Mouse (Mus musculus): Measurements from ENCODE around the gene Cnga3. TPM values are rescaled to one million over a fixed set of nuclear protein-coding genes. Genes with fewer than 3 reads are reported as not detected.

The Cnga3 gene
- polyA plus RNA-seq (2017; shearing (Covaris generic)) = not detected

DNA sequence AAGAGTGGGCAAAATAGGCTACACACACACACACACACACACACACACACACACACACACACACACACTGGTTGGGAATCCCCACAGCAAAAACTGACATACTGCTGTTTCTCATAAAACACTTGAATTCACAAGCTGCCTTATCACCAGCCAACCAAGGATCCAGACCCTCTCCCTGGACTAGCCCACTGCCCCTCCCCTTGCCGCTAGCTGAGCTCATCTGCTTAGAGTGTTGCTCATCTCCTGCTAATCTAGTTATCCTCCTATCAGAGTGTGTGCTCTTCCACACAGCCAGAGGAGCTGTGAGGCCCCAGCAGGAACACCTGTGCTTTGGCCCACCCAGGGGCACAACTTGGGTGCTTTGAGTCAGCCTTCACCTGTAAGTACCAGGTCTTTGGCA is at the start of gene Cnga3:
TSS of gene Cnga3 (plus strand) at position 291 of the 400 bp plus-strand sequence.

DNA sequence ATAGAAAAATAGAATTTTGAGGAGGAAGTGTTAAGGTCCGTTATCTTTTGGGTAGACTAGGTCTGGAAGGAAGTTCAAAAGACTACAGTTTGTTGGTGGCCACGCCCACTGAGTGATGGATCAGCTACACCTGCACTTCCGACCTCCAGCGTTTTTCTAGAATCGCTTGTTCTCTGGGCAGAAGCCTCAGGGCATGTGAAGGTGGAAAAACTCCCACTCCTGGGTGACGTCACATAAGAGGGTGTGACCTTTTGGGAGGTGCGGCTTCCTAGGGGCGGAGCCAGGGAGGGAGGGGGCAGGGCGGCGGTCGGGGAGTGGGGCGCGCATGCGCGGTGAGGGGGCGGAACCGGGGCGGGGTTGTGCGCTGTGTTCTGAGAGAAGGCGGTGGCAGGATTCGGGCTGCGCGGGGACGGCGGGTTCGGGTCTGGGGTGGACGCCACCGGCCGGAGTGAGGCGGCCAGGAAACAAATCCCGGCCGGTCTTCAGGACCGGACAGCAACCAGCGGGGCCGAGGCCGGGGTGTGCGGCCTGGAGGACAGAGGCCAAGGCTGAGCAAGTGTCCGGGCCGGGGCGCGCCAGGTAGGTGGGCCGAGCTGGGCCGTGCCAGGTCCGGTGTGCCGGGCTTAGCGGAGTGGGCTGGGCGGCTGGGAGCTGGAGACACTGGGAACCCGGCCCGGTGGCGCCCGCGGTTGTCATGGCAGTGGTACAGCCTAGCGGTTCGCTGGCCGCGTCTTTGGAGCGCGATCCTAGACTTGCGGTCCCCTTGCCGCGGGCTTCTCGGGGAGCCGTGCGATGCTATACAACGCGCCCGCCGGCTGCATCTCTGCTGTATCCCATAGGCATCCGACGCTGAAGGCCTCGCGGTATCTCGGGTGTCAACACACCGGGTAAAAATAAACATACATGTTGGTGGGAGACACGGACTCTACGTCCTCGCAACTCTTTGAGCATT is 85.6 kb downstream of the Cnga3 start, which contains the start of gene Inpp4a:
TSS of gene Inpp4a (plus strand) at position 326 of the 952 bp plus-strand sequence.

Other genes starting within 250 kb of the Cnga3 start
- 0.57 TPM for gene Vwa3b, start 187.8 kb upstream of the Cnga3 start, polyA plus RNA-seq (2017; shearing (Covaris generic))
- gene Inpp4a, start 85.4 kb downstream of the Cnga3 start, polyA plus RNA-seq (2017; shearing (Covaris generic)) = 27.7 TPM
- gene Coa5, start 215.7 kb downstream of the Cnga3 start, polyA plus RNA-seq (2017; shearing (Covaris generic)) = 86.4 TPM
- 85.6 TPM for gene Unc50, start 215.7 kb downstream of the Cnga3 start, polyA plus RNA-seq (2017; shearing (Covaris generic))